Mouse (Mus musculus) 416B (cell line): ENCODE measurements at regions not wholly inside any gene's neighbourhood (a gene's known extent, or its start where the extent isn't known, plus 50 kb on each side); places are given as distances from the start of the nearest gene placed in this dataset.

Source experiments
- DNase-seq: peaks from one replicate; pipeline ENCODE4 v3.0.0; 2011; ENCODE audit warnings: low read depth

- no peak for DNase-seq
These were observed 1299.3 kb downstream of the Zfp704 start for GRCm38 (mm10) chr3:8310379-8311128.

GRCm38 (mm10) chr3:8307296-8307695 is 1302.6 kb downstream of the Zfp704 start:
- DNase-seq = no peak

GRCm38 (mm10) chr3:8304784-8305183 is 1305.1 kb downstream of the Zfp704 start:
- no peak for DNase-seq

- DNase-seq = no peak
These were observed 1316.8 kb downstream of the Zfp704 start for GRCm38 (mm10) chr3:8293036-8293435.

GRCm38 (mm10) chr3:8289558-8289957 is 1320.3 kb downstream of the Zfp704 start:
- no peak for DNase-seq

- DNase-seq = no peak
These were observed 1321.4 kb downstream of the Zfp704 start for GRCm38 (mm10) chr3:8288437-8288836.

- DNase-seq = no peak
These were observed 1325.0 kb downstream of the Zfp704 start for GRCm38 (mm10) chr3:8284655-8285428.

- DNase-seq = no peak
These were observed 1327.5 kb downstream of the Zfp704 start for GRCm38 (mm10) chr3:8282411-8282810.

- no peak for DNase-seq
These were observed 1333.2 kb downstream of the Zfp704 start for GRCm38 (mm10) chr3:8276661-8277060.

GRCm38 (mm10) chr3:8270935-8271298 is 1339.0 kb downstream of the Zfp704 start:
- no peak for DNase-seq

- no peak for DNase-seq
These were observed 1339.6 kb downstream of the Zfp704 start for GRCm38 (mm10) chr3:8270009-8270934.

GRCm38 (mm10) chr3:8265783-8266182 is 1344.1 kb downstream of the Zfp704 start:
- DNase-seq = no peak

- DNase-seq = no peak
These were observed 1345.4 kb downstream of the Zfp704 start for GRCm38 (mm10) chr3:8264366-8265033.

- no peak for DNase-seq
These were observed 1352.6 kb downstream of the Zfp704 start for GRCm38 (mm10) chr3:8257293-8257692.

- DNase-seq = no peak
These were observed 1357.6 kb downstream of the Zfp704 start for GRCm38 (mm10) chr3:8252311-8252710.

- DNase-seq = no peak
These were observed 1361.0 kb downstream of the Zfp704 start for GRCm38 (mm10) chr3:8248911-8249310.

- DNase-seq = peak; percentile 54
These were observed 1364.1 kb downstream of the Zfp704 start for GRCm38 (mm10) chr3:8245822-8246221.

GRCm38 (mm10) chr3:8245195-8245789 is 1364.6 kb downstream of the Zfp704 start:
- peak; percentile 94 for DNase-seq

GRCm38 (mm10) chr3:8244526-8245194 is 1365.2 kb downstream of the Zfp704 start:
- DNase-seq = peak; percentile 85

GRCm38 (mm10) chr3:8206623-8207404 is 1403.1 kb downstream of the Zfp704 start:
- no peak for DNase-seq
